Mouse (Mus musculus) liver, adult 10 weeks (tissue): Measurements from ENCODE around the gene Plppr1. TPM values are rescaled to one million over a fixed set of nuclear protein-coding genes. Genes with fewer than 3 reads are reported as not detected.

Source experiments
- polyA plus RNA-seq: library from polyadenylated mRNA; stranded (reverse); fragments of 350-450 nt; fragmentation: Illumina TruSeq; extraction: RNeasy Lipid Tissue Mini Kit (QIAGEN cat#74804); gene quantifications from one replicate; pipeline ENCODE4 v1.2.3, GENCODE M21; 2014; ENCODE audit warnings: low read depth, low replicate concordance

The Plppr1 gene
- polyA plus RNA-seq = 0.16 TPM

DNA sequence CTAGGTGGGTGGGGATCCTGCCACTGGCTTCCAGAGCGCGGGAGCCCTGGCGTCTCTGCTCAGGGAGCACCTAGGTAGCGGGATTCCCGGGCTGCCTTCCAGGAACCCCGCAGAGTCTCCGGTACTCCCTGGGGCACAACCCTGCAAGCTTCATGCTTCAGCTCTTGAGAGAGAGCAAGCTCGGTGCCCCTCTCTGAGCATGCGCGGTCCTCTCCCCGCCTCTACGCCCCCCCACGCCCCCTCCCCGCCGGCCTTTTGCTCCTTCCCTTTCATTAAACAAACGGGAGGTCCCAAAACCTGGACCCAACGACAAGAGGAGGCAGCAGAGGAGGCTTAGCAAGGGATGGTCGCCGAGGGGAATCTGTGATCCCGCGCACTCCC, at the start of gene Plppr1:
Gene Plppr1 (plus strand): TSS at position 253 of the 381 bp plus-strand sequence.

